Mouse (Mus musculus) liver (tissue): ENCODE measurements around the gene Sidt1.

Experiments
- DNase-seq: peaks from one replicate; pipeline ENCODE4 v3.0.0-alpha.2; 2020; ENCODE audit warnings: mixed read lengths

Gene Sidt1

DNA sequence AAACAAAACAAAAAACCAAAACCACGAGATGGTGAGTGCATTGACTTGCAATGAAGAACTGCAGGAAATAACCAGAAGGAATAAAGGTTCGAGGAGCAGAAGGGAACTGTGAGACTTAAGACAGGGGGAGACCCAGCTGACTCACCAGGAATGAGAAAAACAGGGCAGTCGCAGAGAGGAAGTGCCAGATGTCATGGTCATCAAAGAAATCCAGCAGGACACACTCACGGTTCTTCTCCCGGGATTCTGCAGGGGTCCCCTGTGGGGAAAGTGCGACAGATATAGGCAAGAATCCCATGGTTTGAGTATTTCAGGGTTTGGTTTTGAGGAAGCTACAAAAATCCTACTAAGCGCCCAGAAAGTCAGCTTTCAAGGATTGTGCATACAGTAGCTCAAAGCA lies 89.7 kb downstream of the Sidt1 start:
- no peak for DNase-seq

- peak; percentile 68 for DNase-seq
These were observed 90.4 kb downstream of the Sidt1 start for GRCm38 (mm10) chr16:44242633-44243032.

GRCm38 (mm10) chr16:44240406-44240805 lies 92.6 kb downstream of the Sidt1 start:
- DNase-seq: no peak

GRCm38 (mm10) chr16:44238835-44239263 lies 94.1 kb downstream of the Sidt1 start:
- DNase-seq: no peak

DNA sequence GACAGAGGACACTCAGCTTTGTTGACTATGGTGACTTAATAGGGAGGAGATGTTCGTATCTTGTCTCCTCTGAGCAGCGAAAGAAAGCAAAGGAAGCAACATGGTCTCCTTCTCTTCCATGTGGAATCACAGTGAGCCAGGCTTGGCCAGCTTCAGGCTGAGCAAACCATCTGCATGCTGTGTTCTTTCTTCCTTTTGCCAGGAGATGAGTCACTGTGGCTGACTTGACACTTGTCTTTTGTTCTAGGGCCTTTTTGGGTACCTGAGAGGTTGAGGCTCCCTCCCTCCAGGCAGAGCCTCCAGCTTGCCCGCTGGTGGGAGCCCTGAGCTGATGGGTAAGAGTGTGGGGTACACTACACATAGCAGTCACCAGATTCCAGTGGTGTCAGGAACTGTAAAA lies 95.2 kb downstream of the Sidt1 start:
- DNase-seq: no peak

DNA sequence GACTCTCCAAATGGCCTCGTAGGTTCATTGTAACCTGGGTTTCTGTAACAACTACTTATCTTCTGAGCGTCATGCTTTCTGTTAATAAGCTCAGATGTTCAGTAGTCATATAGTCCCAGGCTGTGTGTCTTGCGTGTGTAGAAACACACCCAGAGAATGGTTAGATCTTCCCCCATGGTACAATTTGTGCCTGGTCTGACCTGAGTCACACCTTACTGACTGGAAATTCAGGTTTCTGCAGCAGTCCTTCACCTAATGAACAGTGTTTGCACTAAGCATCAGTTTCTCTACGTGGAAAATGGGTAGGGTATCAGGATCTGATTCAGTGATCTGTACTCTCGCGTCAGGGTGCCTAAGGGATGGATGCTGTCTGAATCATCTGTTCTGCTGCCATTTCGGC lies 100.0 kb downstream of the Sidt1 start:
- no peak for DNase-seq

GRCm38 (mm10) chr16:44226706-44227291 lies 106.2 kb downstream of the Sidt1 start:
- DNase-seq: no peak

DNA sequence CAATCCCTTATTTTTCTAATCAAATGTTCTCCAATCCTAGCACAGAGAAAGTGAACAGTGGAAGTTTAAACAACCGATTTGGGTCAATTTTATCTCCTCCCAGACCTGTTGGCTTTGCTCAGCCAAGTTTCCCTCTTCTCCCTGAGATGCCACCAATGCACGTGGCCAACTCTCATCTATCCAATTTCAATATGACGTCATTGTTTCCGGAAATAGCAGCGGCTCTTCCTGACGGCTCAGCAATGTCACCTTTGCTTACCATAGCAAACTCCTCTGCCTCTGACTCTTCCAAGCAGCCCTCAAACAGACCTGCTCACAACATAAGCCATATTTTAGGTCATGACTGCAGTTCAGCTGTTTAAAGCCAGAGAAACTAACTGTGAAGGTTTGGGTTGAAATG lies 111.5 kb downstream of the Sidt1 start:
- no peak for DNase-seq

- DNase-seq: no peak
These were observed 116.6 kb downstream of the Sidt1 start for GRCm38 (mm10) chr16:44216417-44216816.

DNA sequence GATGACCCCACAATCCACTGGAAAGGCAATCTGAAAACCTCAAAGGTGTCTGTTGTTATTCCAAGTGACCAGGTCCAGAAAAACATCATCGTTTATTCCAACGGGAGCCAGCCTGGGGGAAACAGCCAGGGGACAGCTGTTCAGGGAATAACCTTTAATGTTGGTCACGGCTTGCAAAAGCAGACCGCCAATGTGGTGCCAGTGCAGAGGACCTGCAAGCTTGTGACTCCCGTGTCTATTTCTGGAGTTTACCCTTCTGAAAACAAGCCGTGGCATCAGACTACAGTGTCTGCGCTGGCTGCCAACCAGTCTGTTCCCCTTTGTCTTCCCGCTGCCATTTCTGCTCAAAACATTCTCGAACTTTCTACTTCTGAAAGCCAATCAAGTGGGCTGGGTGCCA lies 117.5 kb downstream of the Sidt1 start:
- no peak for DNase-seq

GRCm38 (mm10) chr16:44212703-44213102 lies 120.3 kb downstream of the Sidt1 start:
- DNase-seq: no peak

DNA sequence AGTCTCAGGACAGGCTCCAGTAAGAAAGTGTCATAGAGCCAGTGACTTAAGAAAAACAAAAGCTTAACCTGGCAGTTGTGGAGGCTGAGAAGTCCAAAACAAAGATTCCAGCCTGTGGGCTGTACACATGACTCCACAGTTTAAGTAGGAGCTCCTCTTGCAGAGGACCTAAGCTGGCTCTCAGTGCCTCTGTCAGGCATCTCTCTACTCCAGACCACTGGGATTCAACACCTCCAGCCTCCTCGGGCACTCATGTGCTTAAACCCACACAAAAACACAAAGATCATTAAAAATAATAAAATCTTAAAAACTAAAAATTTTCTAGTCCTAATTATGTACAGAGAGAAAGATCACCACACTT lies 122.0 kb downstream of the Sidt1 start:
- no peak for DNase-seq

DNA sequence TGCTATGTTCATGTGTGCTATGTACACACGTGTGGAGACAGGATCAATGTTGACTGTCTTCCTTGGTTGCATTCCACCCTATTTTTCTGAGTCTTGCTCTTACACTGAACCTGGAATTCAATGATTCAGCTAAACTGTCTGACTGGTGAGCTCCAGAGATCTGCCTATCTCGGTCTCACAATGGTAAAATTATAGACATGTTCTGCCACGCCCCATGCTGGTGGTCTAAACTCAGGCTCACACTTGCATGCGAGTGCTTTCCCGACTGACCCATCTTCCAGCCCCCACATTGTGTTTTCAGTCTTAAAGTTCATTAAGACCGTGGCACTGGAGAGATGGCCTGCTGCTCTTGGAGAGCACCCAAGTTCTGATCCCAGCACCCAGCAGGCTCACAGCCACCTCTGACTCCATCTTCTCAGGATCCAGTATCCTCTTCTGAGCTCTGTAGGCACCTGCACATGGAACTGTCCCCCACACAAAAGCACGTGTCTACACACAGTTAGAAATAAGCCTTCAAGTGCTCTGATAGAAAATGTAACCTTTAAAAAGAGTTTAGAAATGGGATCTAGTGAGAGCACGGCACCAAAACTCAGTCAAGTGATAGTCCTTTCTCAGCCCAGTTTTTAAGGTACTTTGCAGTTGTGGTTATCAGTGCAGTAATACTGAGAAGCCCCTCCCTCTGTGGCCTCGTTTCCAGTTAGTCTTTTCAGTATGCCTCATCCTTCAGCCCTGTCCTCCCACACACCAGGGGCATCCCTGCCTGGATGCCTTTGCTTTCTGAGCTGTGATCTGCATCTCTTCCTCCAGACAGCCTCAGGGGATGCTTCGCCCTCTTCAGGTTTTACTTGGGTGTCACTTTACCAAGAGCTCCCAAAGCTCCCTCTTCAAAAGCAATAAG lies 122.6 kb downstream of the Sidt1 start:
- DNase-seq: peak; percentile 54

DNA sequence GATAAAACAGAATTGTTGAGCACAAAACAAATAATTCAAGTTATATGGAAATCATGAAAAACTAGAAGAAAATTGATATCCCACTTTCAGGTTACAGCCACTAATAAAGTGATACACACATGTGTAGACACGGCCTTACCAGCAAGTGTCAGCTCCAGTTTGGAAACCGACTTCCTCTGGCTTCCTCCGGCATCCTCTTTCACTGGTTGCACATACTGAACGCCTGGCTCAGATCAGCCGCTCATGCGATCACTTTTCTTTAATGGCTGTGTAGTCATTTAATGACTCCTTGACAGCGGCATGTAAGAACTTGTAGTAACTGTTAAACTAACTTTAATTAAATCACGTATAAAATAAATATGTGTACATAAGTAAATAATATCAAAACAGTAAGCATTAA lies 127.0 kb downstream of the Sidt1 start:
- DNase-seq: no peak

- DNase-seq: no peak
These were observed 128.7 kb downstream of the Sidt1 start for GRCm38 (mm10) chr16:44204331-44204730.

GRCm38 (mm10) chr16:44200146-44200545 lies 132.8 kb downstream of the Sidt1 start:
- no peak for DNase-seq

GRCm38 (mm10) chr16:44199066-44199703 lies 133.8 kb downstream of the Sidt1 start:
- no peak for DNase-seq

DNA sequence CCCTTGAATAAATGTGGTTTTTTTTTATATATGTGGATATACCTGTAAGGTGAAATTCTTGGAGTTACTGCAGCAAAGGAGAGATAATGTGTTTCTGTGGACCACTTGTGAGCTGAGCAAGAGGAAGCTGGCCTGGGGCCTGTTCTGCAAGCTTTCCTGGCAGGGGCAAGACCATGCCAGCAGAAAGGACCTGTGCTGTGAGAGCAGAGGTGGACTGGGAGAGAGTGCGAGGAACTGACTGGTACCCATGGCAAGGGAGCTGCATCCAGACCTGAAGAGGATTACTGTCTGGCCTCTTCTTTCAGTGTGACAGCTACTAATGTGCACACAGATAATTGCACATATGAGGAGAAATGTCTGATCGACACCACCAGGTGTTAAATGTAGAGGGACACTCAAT lies 142.0 kb downstream of the Sidt1 start:
- DNase-seq: no peak
